Mouse (Mus musculus) G1E (cell line): ENCODE results near the gene Cxcl13. TPM values are rescaled to one million over a fixed set of nuclear protein-coding genes. Genes with fewer than 3 reads are reported as not detected.

Experiments
- ATAC-seq: 2 replicates; pipeline ENCODE4 v1.8.0; 2016; ENCODE audit warnings: mild to moderate bottlenecking; ENCODE audit not compliant: insufficient number of reproducible peaks, poor library complexity, low FRiP score, severe bottlenecking; ENCODE audit errors: extremely low read depth
- DNase-seq: peaks from one replicate; pipeline ENCODE4 v3.0.0; 2012; ENCODE audit warnings: low spot score
- H3K27me3 ChIP-seq: 2 replicates; pipeline ENCODE4 v1.6.1; 2012; ENCODE audit warnings: mild to moderate bottlenecking, low read length, inconsistent platforms; ENCODE audit not compliant: insufficient read depth
- H3K36me3 ChIP-seq: replicated peaks from 2 replicates; pipeline ENCODE3; 2012; ENCODE audit warnings: mild to moderate bottlenecking, inconsistent platforms
- H3K4me1 ChIP-seq: 2 replicates; pipeline ENCODE4 v1.6.1; 2012; ENCODE audit warnings: low read depth, low read length, inconsistent platforms, mixed read lengths; ENCODE audit not compliant: insufficient read depth
- H3K4me3 ChIP-seq: 2 replicates; pipeline ENCODE4 v1.5.1; 2012; ENCODE audit warnings: low read depth, mild to moderate bottlenecking, inconsistent platforms, low read length, moderate library complexity, mixed read lengths
- H3K9me3 ChIP-seq: replicated peaks from 2 replicates; pipeline ENCODE4 v1.6.1; 2012; ENCODE audit warnings: inconsistent platforms
- CTCF ChIP-seq: IDR thresholded peaks from 2 replicates; pipeline ENCODE4 v1.5.1; 2012; ENCODE audit warnings: low read depth, low read length, inconsistent platforms, mixed read lengths
- GATA1 ChIP-seq: IDR thresholded peaks from 2 replicates; pipeline ENCODE4 v1.6.1; 2012; ENCODE audit warnings: borderline replicate concordance, low read length, inconsistent platforms, mixed read lengths
- GATA2 ChIP-seq: IDR thresholded peaks from 2 replicates; pipeline ENCODE4 v1.6.1; 2012; ENCODE audit warnings: low read depth, low read length, inconsistent platforms, borderline replicate concordance
- POLR2AphosphoS5 ChIP-seq: IDR thresholded peaks from 2 replicates; pipeline ENCODE4 v1.6.1; 2012; ENCODE audit warnings: low read depth, low read length, inconsistent platforms; ENCODE audit not compliant: insufficient replicate concordance
- TAL1 ChIP-seq: conservative IDR thresholded peaks from 2 replicates; pipeline ENCODE4 v1.6.1; 2012; ENCODE audit warnings: low read depth, low read length, inconsistent platforms, mixed read lengths
- polyA plus RNA-seq: library from polyadenylated mRNA; stranded (reverse); fragments of >175 nt; gene quantifications from 2 replicates; pipeline ENCODE4 v1.2.3, GENCODE M21; 2012
- total RNA-seq, 2 experiments: library from RNA; stranded (forward) in 1 of 2; stranded (reverse) in 1 of 2; fragments of 200-1000 nt in 1 of 2; fragments of >200 nt in 1 of 2; fragmentation: Nextera tagmentation in 1 of 2; gene quantifications; 2 replicates each; pipeline ENCODE4 v1.2.3; 2014 to 2017

Gene Cxcl13
- not detected in 2 replicates for total RNA-seq (2014; fragmentation: Nextera tagmentation)
- total RNA-seq (2017), result not detected in 2 replicates
- not detected in 2 replicates for polyA plus RNA-seq

- Histone ChIP-seq H3K4me1 (no peaks in the 10 kb centered on the region), H3K4me3 (no peak within 1 kb of the TSS), H3K9me3 (no peaks in the 10 kb centered on the region), H3K36me3 (no peaks in the 10 kb centered on the region), H3K27me3 (no peaks in the 10 kb centered on the region)
- ATAC-seq, result no peak
- no peak for TF ChIP-seq GATA1
- no peak for TF ChIP-seq CTCF
- TF ChIP-seq POLR2AphosphoS5, result no peak
- TF ChIP-seq GATA2, result no peak
- no peak for TF ChIP-seq TAL1
- no peak for DNase-seq
Measured at GRCm38 (mm10) chr5:95956651-95957050, at the start of gene Cxcl13. Cxcl13 (plus strand) TSS chr5:95956951.

GRCm38 (mm10) chr5:95911006-95911405 is 45.7 kb upstream of the Cxcl13 start:
- ATAC-seq, result no peak
- Histone ChIP-seq H3K4me1 (no peaks in the 10 kb centered on the region), H3K9me3 (0 out of 2 replicates have a peak, but pooled peaks cover 3% of the 10 kb centered on the region), H3K27me3 (no peaks in the 10 kb centered on the region), H3K4me3 (no peak overlapping the region), H3K36me3 (no peaks in the 10 kb centered on the region)
- DNase-seq, result no peak
- TF ChIP-seq TAL1 (no peak), GATA1 (no peak), POLR2AphosphoS5 (no peak), GATA2 (no peak), CTCF (no peak)

- no peak for TF ChIP-seq CTCF
- TF ChIP-seq GATA2, result no peak
- TF ChIP-seq GATA1, result no peak
- no peak for TF ChIP-seq TAL1
- TF ChIP-seq POLR2AphosphoS5, result no peak
- Histone ChIP-seq H3K27me3 (no peaks in the 10 kb centered on the region), H3K4me1 (no peaks in the 10 kb centered on the region), H3K9me3 (no peaks in the 10 kb centered on the region), H3K4me3 (no peak overlapping the region), H3K36me3 (no peaks in the 10 kb centered on the region)
- ATAC-seq, result no peak
- DNase-seq, result no peak
Measured at GRCm38 (mm10) chr5:95918491-95918890, 38.3 kb upstream of the Cxcl13 start.

GRCm38 (mm10) chr5:95924023-95924422 is 32.7 kb upstream of the Cxcl13 start:
- no peaks in the 10 kb centered on the region for H3K4me1 ChIP-seq
- H3K9me3 ChIP-seq, result no peaks in the 10 kb centered on the region
- H3K4me3 ChIP-seq, result no peak overlapping the region
- H3K36me3 ChIP-seq, result no peaks in the 10 kb centered on the region
- H3K27me3 ChIP-seq, result no peaks in the 10 kb centered on the region
- ATAC-seq (no peak), DNase-seq (no peak)
- TF ChIP-seq GATA2 (no peak), TAL1 (no peak), CTCF (no peak)

GRCm38 (mm10) chr5:95925204-95925930 is 31.4 kb upstream of the Cxcl13 start:
- Histone ChIP-seq H3K27me3 (no peaks in the 10 kb centered on the region), H3K4me1 (no peaks in the 10 kb centered on the region), H3K9me3 (no peaks in the 10 kb centered on the region), H3K36me3 (no peaks in the 10 kb centered on the region), H3K4me3 (no peak overlapping the region)
- ATAC-seq (no peak), DNase-seq (no peak)
- TF ChIP-seq CTCF, result no peak

- Histone ChIP-seq H3K36me3 (no peaks in the 10 kb centered on the region), H3K9me3 (no peaks in the 10 kb centered on the region), H3K27me3 (no peaks in the 10 kb centered on the region), H3K4me1 (no peaks in the 10 kb centered on the region), H3K4me3 (no peak overlapping the region)
- ATAC-seq, result no peak
- TF ChIP-seq CTCF, result no peak
- TF ChIP-seq GATA2, result no peak
- no peak for TF ChIP-seq GATA1
- no peak for TF ChIP-seq POLR2AphosphoS5
- no peak for TF ChIP-seq TAL1
- no peak for DNase-seq
Measured at GRCm38 (mm10) chr5:95925931-95926263, 30.9 kb upstream of the Cxcl13 start.

- TF ChIP-seq POLR2AphosphoS5, result no peak
- TF ChIP-seq GATA2, result no peak
- TF ChIP-seq CTCF, result no peak
- no peak for TF ChIP-seq GATA1
- TF ChIP-seq TAL1, result no peak
- no peak overlapping the region for H3K4me3 ChIP-seq
- H3K9me3 ChIP-seq, result no peaks in the 10 kb centered on the region
- H3K36me3 ChIP-seq, result no peaks in the 10 kb centered on the region
- no peaks in the 10 kb centered on the region for H3K27me3 ChIP-seq
- no peaks in the 10 kb centered on the region for H3K4me1 ChIP-seq
- ATAC-seq (no peak), DNase-seq (no peak)
Measured at GRCm38 (mm10) chr5:95935035-95935434, 21.7 kb upstream of the Cxcl13 start.
